Mouse (Mus musculus) hindbrain, postnatal 0 days (tissue): Measurements from ENCODE around the gene Mrpl51. TPM values are rescaled to one million over a fixed set of nuclear protein-coding genes. Genes with fewer than 3 reads are reported as not detected.

Experiments
- ATAC-seq: fragments of 200-750 bp; cut with Nextera tagmentation; 2 replicates; pipeline ENCODE4 v1.8.0; 2017; ENCODE audit warnings: mild to moderate bottlenecking, moderate TSS enrichment, moderate library complexity
- DNase-seq: peaks from one replicate; pipeline ENCODE4 v3.0.0-alpha.2; 2015; ENCODE audit warnings: low spot score
- H3K27ac ChIP-seq: fragments of 300-500 bp; sonication (generic); 2 replicates; pipeline ENCODE4 v1.5.1; 2014; ENCODE audit warnings: mild to moderate bottlenecking
- H3K27me3 ChIP-seq: fragments of 300-500 bp; sonication (generic); 2 replicates; pipeline ENCODE4 v1.6.1; 2014; ENCODE audit warnings: low read length, mixed read lengths; ENCODE audit not compliant: insufficient read depth
- H3K36me3 ChIP-seq: fragments of 300-500 bp; sonication (generic); 2 replicates; pipeline ENCODE4 v1.6.1; 2014; ENCODE audit warnings: low read length, mixed read lengths; ENCODE audit not compliant: insufficient read depth
- H3K4me1 ChIP-seq: fragments of 300-500 bp; sonication (generic); 2 replicates; pipeline ENCODE4 v1.6.1; 2014; ENCODE audit warnings: antibody characterized with exemption, low read length, mixed read lengths; ENCODE audit not compliant: insufficient read depth
- H3K4me2 ChIP-seq: fragments of 300-500 bp; sonication (generic); 2 replicates; pipeline ENCODE4 v1.6.1; 2014; ENCODE audit warnings: low read depth, mild to moderate bottlenecking, low read length, moderate library complexity, mixed read lengths
- H3K4me3 ChIP-seq: fragments of 300-500 bp; sonication (generic); 2 replicates; pipeline ENCODE4 v1.5.1; 2014; ENCODE audit warnings: low read length
- H3K9ac ChIP-seq: fragments of 300-500 bp; sonication (generic); replicated peaks from 2 replicates; pipeline ENCODE4 v1.6.1; 2014; ENCODE audit warnings: mild to moderate bottlenecking, low read length, moderate library complexity, mixed read lengths
- H3K9me3 ChIP-seq: fragments of 300-500 bp; sonication (generic); 2 replicates; pipeline ENCODE4 v1.6.1; 2016; ENCODE audit warnings: low read length, mixed read lengths
- CTCF ChIP-seq: IDR thresholded peaks from 2 replicates; pipeline ENCODE4 v1.5.1; 2016; ENCODE audit warnings: antibody characterized with exemption, control low read depth, low read depth
- WGBS: fragments of 180-500 bp; shearing (Covaris S2); extraction: QIAGEN DNeasy Blood & Tissue Kit; methylation state at CpG from one replicate; pipeline ENCODE4 v1.1.7; 2014; 5-methylcytosine and 5-hydroxymethylcytosine counted together
- polyA plus RNA-seq: library from polyadenylated mRNA; unstranded; fragments of >200 nt; fragmentation: Nextera tagmentation; extraction: Ambion mirVana; gene quantifications from 2 replicates; pipeline ENCODE4 v1.2.1, GENCODE M21; 2015
- total RNA-seq: library from RNA; depleted of rRNA; stranded (reverse); fragments of >200 nt; gene quantifications from 2 replicates; pipeline ENCODE4 v1.2.3, GENCODE M21; 2014

Mrpl51 gene
- total and polyA plus RNA-seq, 2 experiments from 2014 or later, result 40.3 to 163 TPM

GRCm38 (mm10) chr6:125197166-125197565, 5.6 kb downstream of the Mrpl51 start:
- no peak for TF ChIP-seq CTCF
- peaks cover 16% of the 10 kb centered on the region for H3K36me3 ChIP-seq
- no peak overlapping the region for H3K9ac ChIP-seq
- H3K27ac ChIP-seq, result no peak overlapping the region
- no peak overlapping the region for H3K4me3 ChIP-seq
- 83% methylated on average over 5 of the region's 5 CpGs for WGBS
- no peak for ATAC-seq
- H3K4me1 ChIP-seq, result peaks cover 5% of the 10 kb centered on the region
- H3K27me3 ChIP-seq, result no peaks in the 10 kb centered on the region
- DNase-seq, result no peak
- H3K9me3 ChIP-seq, result no peaks in the 10 kb centered on the region
- no peak overlapping the region for H3K4me2 ChIP-seq

GRCm38 (mm10) chr6:125210436-125210835, 18.8 kb downstream of the Mrpl51 start:
- no peak overlapping the region for H3K9ac ChIP-seq
- TF ChIP-seq CTCF, result peak; percentile 6; the same call in 1 of the 2 replicates
- 94% methylated on average over 1 of the region's 1 CpGs for WGBS
- H3K4me2 ChIP-seq, result no peak overlapping the region
- ATAC-seq (no peak), DNase-seq (no peak)
- H3K27ac ChIP-seq, result no peak overlapping the region
- no peaks in the 10 kb centered on the region; the same call in 1 of the 2 replicates for H3K27me3 ChIP-seq
- no peaks in the 10 kb centered on the region for H3K4me1 ChIP-seq
- H3K4me3 ChIP-seq, result no peak overlapping the region
- H3K36me3 ChIP-seq, result no peaks in the 10 kb centered on the region
- H3K9me3 ChIP-seq, result no peaks in the 10 kb centered on the region

- no peak for TF ChIP-seq CTCF
- no peak overlapping the region for H3K9ac ChIP-seq
- H3K4me3 ChIP-seq, result no peak overlapping the region
- H3K27me3 ChIP-seq, result no peaks in the 10 kb centered on the region; the same call in 1 of the 2 replicates
- no peak overlapping the region for H3K4me2 ChIP-seq
- peaks cover 6% of the 10 kb centered on the region for H3K4me1 ChIP-seq
- WGBS, result 57% methylated on average over 2 of the region's 2 CpGs
- no peak overlapping the region for H3K27ac ChIP-seq
- H3K36me3 ChIP-seq, result no peaks in the 10 kb centered on the region
- no peak for ATAC-seq
- DNase-seq, result no peak
- no peaks in the 10 kb centered on the region for H3K9me3 ChIP-seq
Measured at GRCm38 (mm10) chr6:125212621-125213020, 21.0 kb downstream of the Mrpl51 start.

- no peak overlapping the region for H3K4me3 ChIP-seq
- H3K36me3 ChIP-seq, result no peaks in the 10 kb centered on the region
- WGBS, result 79% methylated on average over 6 of the region's 6 CpGs
- no peak for DNase-seq
- H3K27me3 ChIP-seq, result no peaks in the 10 kb centered on the region; the same call in 1 of the 2 replicates
- no peak for TF ChIP-seq CTCF
- peaks cover 6% of the 10 kb centered on the region for H3K4me1 ChIP-seq
- H3K9ac ChIP-seq, result no peak overlapping the region
- no peak for ATAC-seq
- H3K27ac ChIP-seq, result no peak overlapping the region
- no peak overlapping the region for H3K4me2 ChIP-seq
- no peaks in the 10 kb centered on the region for H3K9me3 ChIP-seq
Measured at GRCm38 (mm10) chr6:125213129-125213528, 21.5 kb downstream of the Mrpl51 start.

- H3K4me2 ChIP-seq, result no peak overlapping the region
- no peak overlapping the region for H3K4me3 ChIP-seq
- no peak for TF ChIP-seq CTCF
- H3K27ac ChIP-seq, result no peak overlapping the region
- no peak overlapping the region for H3K9ac ChIP-seq
- no peak for DNase-seq
- no peaks in the 10 kb centered on the region for H3K36me3 ChIP-seq
- peaks cover 6% of the 10 kb centered on the region for H3K4me1 ChIP-seq
- WGBS, result 79% methylated on average over 6 of the region's 6 CpGs
- no peaks in the 10 kb centered on the region for H3K9me3 ChIP-seq
- ATAC-seq, result no peak
- H3K27me3 ChIP-seq, result no peaks in the 10 kb centered on the region; the same call in 1 of the 2 replicates
Measured at GRCm38 (mm10) chr6:125213715-125214114, 22.1 kb downstream of the Mrpl51 start.

GRCm38 (mm10) chr6:125215148-125215954, 23.8 kb downstream of the Mrpl51 start, which contains the start of gene Vamp1:
TSS of gene Vamp1 (plus strand) at chr6:125215551.
- Histone ChIP-seq H3K4me1 (peaks cover 6% of the 10 kb centered on the region), H3K4me2 (peak within 1 kb of the TSS; percentile 94), H3K9me3 (no peaks in the 10 kb centered on the region), H3K36me3 (no peaks in the 10 kb centered on the region), H3K9ac (peak within 1 kb of the TSS; percentile 72), H3K27ac (peak within 1 kb of the TSS; percentile 88), H3K4me3 (peak within 1 kb of the TSS; percentile 72), H3K27me3 (no peaks in the 10 kb centered on the region; the same call in 1 of the 2 replicates)
- TF ChIP-seq CTCF, result peak; percentile 22; the same call in 1 of the 2 replicates
- peak; percentile 98 for ATAC-seq
- WGBS, result under 1% methylated on average over 48 of the region's 48 CpGs
- peak; percentile 99 for DNase-seq

GRCm38 (mm10) chr6:125216898-125217297, 25.3 kb downstream of the Mrpl51 start:
- no peak overlapping the region for H3K27ac ChIP-seq
- no peaks in the 10 kb centered on the region; the same call in 1 of the 2 replicates for H3K27me3 ChIP-seq
- no peaks in the 10 kb centered on the region for H3K9me3 ChIP-seq
- no peak for ATAC-seq
- no peaks in the 10 kb centered on the region for H3K36me3 ChIP-seq
- 71% methylated on average over 2 of the region's 2 CpGs for WGBS
- H3K4me2 ChIP-seq, result peak overlapping the region; percentile 94
- TF ChIP-seq CTCF, result no peak
- no peak for DNase-seq
- H3K4me1 ChIP-seq, result peaks cover 6% of the 10 kb centered on the region
- H3K9ac ChIP-seq, result no peak overlapping the region
- no peak overlapping the region for H3K4me3 ChIP-seq
